Mouse (Mus musculus): ENCODE measurements around the gene Gm4064. TPM values are rescaled to one million over a fixed set of nuclear protein-coding genes. Genes with fewer than 3 reads are reported as not detected.

Gm4064 gene
- polyA plus RNA-seq (2014; fragmentation: Illumina TruSeq; extraction: RNeasy Lipid Tissue Mini Kit (QIAGEN cat#74804); ENCODE audit: low read depth, low replicate concordance) = not detected

GRCm38 (mm10) chrY:2796105-2796504, at the start of gene Gm4064:
TSS of gene Gm4064 (minus strand) at chrY:2796205.

DNA sequence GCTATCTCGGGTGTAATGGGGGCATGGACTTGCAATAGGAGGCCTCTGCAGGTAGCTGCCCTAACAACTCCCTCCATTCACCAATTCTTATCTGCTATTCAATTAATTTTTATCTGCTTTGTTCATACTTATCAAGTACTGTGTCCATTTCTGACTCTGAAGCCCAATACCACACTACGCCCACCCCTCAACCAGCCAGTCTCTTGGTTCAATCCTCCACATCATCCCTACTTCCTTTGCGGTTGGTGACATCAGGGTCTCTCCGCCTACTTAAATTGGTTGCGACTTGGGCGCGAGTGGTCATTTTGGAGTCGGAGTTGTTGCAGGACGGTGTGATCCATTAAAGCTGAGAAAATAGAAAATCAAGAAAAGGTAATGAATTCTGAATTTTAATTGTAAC, 34.4 kb upstream of the Gm4064 start, which contains the start of the genes Rbmy and Gm10256:
TSS of gene Rbmy (plus strand) at position 301 of the 400 bp plus-strand sequence.
TSS of gene Gm10256 (plus strand) at position 320 of the 400 bp plus-strand sequence.

Other genes with a start within 250 kb of the Gm4064 start
- not detected for gene H2al2c, start 197.1 kb downstream of the Gm4064 start, polyA plus RNA-seq (2014; fragmentation: Illumina TruSeq; extraction: RNeasy Lipid Tissue Mini Kit (QIAGEN cat#74804); ENCODE audit: low read depth, low replicate concordance)
- gene Sry, start 132.5 kb downstream of the Gm4064 start, polyA plus RNA-seq (2014; fragmentation: Illumina TruSeq; extraction: RNeasy Lipid Tissue Mini Kit (QIAGEN cat#74804); ENCODE audit: low read depth, low replicate concordance) = not detected
- gene H2al2b, start 75.5 kb downstream of the Gm4064 start, polyA plus RNA-seq (2014; fragmentation: Illumina TruSeq; extraction: RNeasy Lipid Tissue Mini Kit (QIAGEN cat#74804); ENCODE audit: low read depth, low replicate concordance) = not detected
- not detected for gene Rbmy, start 34.5 kb upstream of the Gm4064 start, polyA plus RNA-seq (2014; fragmentation: Illumina TruSeq; extraction: RNeasy Lipid Tissue Mini Kit (QIAGEN cat#74804); ENCODE audit: low read depth, low replicate concordance)
- gene Gm10256, start 34.5 kb upstream of the Gm4064 start, polyA plus RNA-seq (2014; fragmentation: Illumina TruSeq; extraction: RNeasy Lipid Tissue Mini Kit (QIAGEN cat#74804); ENCODE audit: low read depth, low replicate concordance) = not detected
- gene Gm10352, start 104.8 kb upstream of the Gm4064 start, polyA plus RNA-seq (2014; fragmentation: Illumina TruSeq; extraction: RNeasy Lipid Tissue Mini Kit (QIAGEN cat#74804); ENCODE audit: low read depth, low replicate concordance) = not detected
- not detected for gene Gm29289, start 136.4 kb upstream of the Gm4064 start, polyA plus RNA-seq (2014; fragmentation: Illumina TruSeq; extraction: RNeasy Lipid Tissue Mini Kit (QIAGEN cat#74804); ENCODE audit: low read depth, low replicate concordance)